Mouse (Mus musculus) neural tube, embryonic 14.5 days (tissue): ENCODE data around the gene Clec3b. TPM values are rescaled to one million over a fixed set of nuclear protein-coding genes. Genes with fewer than 3 reads are reported as not detected.
A peak's percentile ranks its signal among the peaks of the same experiment; 100 is the strongest.

ENCODE experiments used
- ATAC-seq: fragments of 200-750 bp; cut with Nextera tagmentation; 2 replicates; pipeline ENCODE4 v1.8.0; 2017; ENCODE audit warnings: low read depth, mild to moderate bottlenecking, moderate TSS enrichment, moderate library complexity
- H3K27ac ChIP-seq: fragments of 300-500 bp; sonication (generic); 2 replicates; pipeline ENCODE4 v1.5.1; 2014; ENCODE audit warnings: low read depth, mild to moderate bottlenecking, control low read depth, low read length, moderate library complexity, mixed read lengths
- H3K27me3 ChIP-seq: fragments of 300-500 bp; sonication (generic); 2 replicates; pipeline ENCODE4 v1.6.1; 2014; ENCODE audit warnings: low read length; ENCODE audit not compliant: control insufficient read depth, insufficient read depth
- H3K36me3 ChIP-seq: fragments of 300-500 bp; sonication (generic); 2 replicates; pipeline ENCODE4 v1.6.1; 2014; ENCODE audit warnings: low read length, mixed read lengths; ENCODE audit not compliant: control insufficient read depth, insufficient read depth
- H3K4me1 ChIP-seq: fragments of 300-500 bp; sonication (generic); 2 replicates; pipeline ENCODE4 v1.6.1; 2014; ENCODE audit warnings: low read length; ENCODE audit not compliant: control insufficient read depth, insufficient read depth
- H3K4me2 ChIP-seq: fragments of 300-500 bp; sonication (generic); 2 replicates; pipeline ENCODE4 v1.6.1; 2014; ENCODE audit warnings: mild to moderate bottlenecking, low read depth, low read length, control low read depth
- H3K4me3 ChIP-seq: fragments of 300-500 bp; sonication (generic); 2 replicates; pipeline ENCODE4 v1.5.1; 2014; ENCODE audit warnings: low read depth, low read length, control low read depth, mixed read lengths
- H3K9ac ChIP-seq: fragments of 300-500 bp; sonication (generic); replicated peaks from 2 replicates; pipeline ENCODE4 v1.6.1; 2014; ENCODE audit warnings: low read depth, mild to moderate bottlenecking, control low read depth, low read length, mixed read lengths
- H3K9me3 ChIP-seq: fragments of 300-500 bp; sonication (generic); 2 replicates; pipeline ENCODE4 v1.6.1; 2016; ENCODE audit warnings: low read length; ENCODE audit not compliant: control insufficient read depth
- WGBS: fragments of 180-500 bp; shearing (Covaris S2); extraction: QIAGEN DNeasy Blood & Tissue Kit; methylation state at CpG from one replicate; pipeline ENCODE4 v1.1.7; 2014; 5-methylcytosine and 5-hydroxymethylcytosine counted together
- polyA plus RNA-seq: library from polyadenylated mRNA; unstranded; fragments of >200 nt; fragmentation: Nextera tagmentation; extraction: Ambion mirVana; gene quantifications from 2 replicates; pipeline ENCODE4 v1.2.1, GENCODE M21; 2014

The Clec3b gene
- polyA plus RNA-seq, 1 experiment from 2014 or later, result not detected

GRCm38 (mm10) chr9:123139887-123140614, 10.7 kb upstream of the Clec3b start:
- no peak for ATAC-seq
- H3K27ac ChIP-seq, result peak overlapping the region; percentile 44
- no peak overlapping the region for H3K4me3 ChIP-seq
- WGBS, result 74% methylated on average over 4 of the region's 4 CpGs
- H3K4me1 ChIP-seq, result no peaks in the 10 kb centered on the region
- H3K27me3 ChIP-seq, result no peaks in the 10 kb centered on the region
- H3K9me3 ChIP-seq, result no peaks in the 10 kb centered on the region
- no peak overlapping the region for H3K9ac ChIP-seq
- peaks cover 14% of the 10 kb centered on the region for H3K36me3 ChIP-seq
- no peak overlapping the region for H3K4me2 ChIP-seq

GRCm38 (mm10) chr9:123148430-123148829, 2.3 kb upstream of the Clec3b start:
- Histone ChIP-seq H3K27ac (no peak overlapping the region), H3K4me1 (no peaks in the 10 kb centered on the region)
- WGBS, result 81% methylated on average over 5 of the region's 5 CpGs

GRCm38 (mm10) chr9:123151561-123151960, 815 bp downstream of the Clec3b start:
- Histone ChIP-seq H3K27me3 (no peaks in the 10 kb centered on the region), H3K4me2 (no peak overlapping the region), H3K4me1 (no peaks in the 10 kb centered on the region), H3K36me3 (no peaks in the 10 kb centered on the region), H3K9me3 (no peaks in the 10 kb centered on the region), H3K9ac (no peak overlapping the region), H3K27ac (no peak overlapping the region), H3K4me3 (no peak overlapping the region)
- no peak for ATAC-seq
- 74% methylated on average over 1 of the region's 1 CpGs for WGBS

More at GRCm38 (mm10) chr9:123148430-123148829, 2.3 kb upstream of the Clec3b start:
- Histone ChIP-seq H3K4me3 (no peak overlapping the region), H3K27me3 (no peaks in the 10 kb centered on the region), H3K9ac (no peak overlapping the region), H3K36me3 (no peaks in the 10 kb centered on the region), H3K9me3 (no peaks in the 10 kb centered on the region), H3K4me2 (no peak overlapping the region)
- ATAC-seq, result no peak

GRCm38 (mm10) chr9:123152026-123152425, 1.3 kb downstream of the Clec3b start:
- Histone ChIP-seq H3K4me3 (no peak overlapping the region), H3K27me3 (no peaks in the 10 kb centered on the region), H3K9ac (no peak overlapping the region), H3K27ac (no peak overlapping the region), H3K9me3 (no peaks in the 10 kb centered on the region), H3K4me1 (no peaks in the 10 kb centered on the region), H3K36me3 (no peaks in the 10 kb centered on the region), H3K4me2 (no peak overlapping the region)
- 80% methylated on average over 3 of the region's 3 CpGs for WGBS
- ATAC-seq, result no peak

GRCm38 (mm10) chr9:123153121-123153520, 2.4 kb downstream of the Clec3b start:
- no peak overlapping the region for H3K4me3 ChIP-seq
- H3K9ac ChIP-seq, result no peak overlapping the region
- H3K9me3 ChIP-seq, result no peaks in the 10 kb centered on the region
- no peaks in the 10 kb centered on the region for H3K27me3 ChIP-seq
- H3K27ac ChIP-seq, result no peak overlapping the region
- H3K36me3 ChIP-seq, result no peaks in the 10 kb centered on the region
- H3K4me1 ChIP-seq, result no peaks in the 10 kb centered on the region
- ATAC-seq, result no peak
- WGBS, result 98% methylated on average over 2 of the region's 2 CpGs
- H3K4me2 ChIP-seq, result no peak overlapping the region

GRCm38 (mm10) chr9:123156910-123157361, 6.2 kb downstream of the Clec3b start:
- Histone ChIP-seq H3K27ac (no peak overlapping the region), H3K36me3 (no peaks in the 10 kb centered on the region), H3K4me2 (peak overlapping the region; percentile 17; the same call in 1 of the 2 replicates), H3K4me1 (no peaks in the 10 kb centered on the region), H3K9ac (no peak overlapping the region), H3K27me3 (no peaks in the 10 kb centered on the region), H3K9me3 (no peaks in the 10 kb centered on the region), H3K4me3 (no peak overlapping the region)
- peak; percentile 69 for ATAC-seq
- WGBS, result 36% methylated on average over 30 of the region's 30 CpGs

- Histone ChIP-seq H3K27ac (no peak overlapping the region), H3K4me1 (no peaks in the 10 kb centered on the region), H3K9ac (no peak overlapping the region), H3K4me2 (no peak overlapping the region), H3K9me3 (no peaks in the 10 kb centered on the region), H3K27me3 (no peaks in the 10 kb centered on the region), H3K4me3 (no peak overlapping the region), H3K36me3 (no peaks in the 10 kb centered on the region)
- no peak for ATAC-seq
Observed at GRCm38 (mm10) chr9:123157699-123158098, 7.0 kb downstream of the Clec3b start.

GRCm38 (mm10) chr9:123158125-123158836, 7.5 kb downstream of the Clec3b start:
- Histone ChIP-seq H3K27ac (no peak overlapping the region), H3K9ac (no peak overlapping the region), H3K4me1 (no peaks in the 10 kb centered on the region), H3K4me2 (no peak overlapping the region), H3K36me3 (no peaks in the 10 kb centered on the region), H3K4me3 (no peak overlapping the region), H3K9me3 (no peaks in the 10 kb centered on the region), H3K27me3 (no peaks in the 10 kb centered on the region)
- 71% methylated on average over 8 of the region's 8 CpGs for WGBS
- ATAC-seq, result no peak

GRCm38 (mm10) chr9:123159330-123159729, 8.6 kb downstream of the Clec3b start:
- Histone ChIP-seq H3K4me3 (no peak overlapping the region), H3K4me2 (no peak overlapping the region), H3K27ac (no peak overlapping the region), H3K9ac (no peak overlapping the region), H3K4me1 (no peaks in the 10 kb centered on the region), H3K36me3 (no peaks in the 10 kb centered on the region), H3K9me3 (no peaks in the 10 kb centered on the region), H3K27me3 (no peaks in the 10 kb centered on the region)
- WGBS, result 66% methylated on average over 7 of the region's 7 CpGs
- ATAC-seq, result no peak
